Mouse (Mus musculus) layer of hippocampus, adult 2 months (tissue): Measurements from ENCODE around the gene Lyg1. TPM values are rescaled to one million over a fixed set of nuclear protein-coding genes. Genes with fewer than 3 reads are reported as not detected.

Source experiments
- DNase-seq, 2 experiments: peaks; one replicate each; pipeline ENCODE4 v3.0.0; 2022; ENCODE audit warnings: low spot score in 2 of 2
- H3K27ac ChIP-seq: fragments of 200-600 bp; 2 replicates; pipeline ENCODE4 v1.8.1; 2022
- H3K4me3 ChIP-seq: fragments of 200-600 bp; 2 replicates; pipeline ENCODE4 v1.8.1; 2022; ENCODE audit warnings: mild to moderate bottlenecking
- CTCF ChIP-seq: fragments of 200-600 bp; conservative IDR thresholded peaks from 2 replicates; pipeline ENCODE4 v1.8.1; 2022; ENCODE audit warnings: antibody characterized with exemption, mild to moderate bottlenecking, moderate library complexity
- long read RNA-seq, 2 experiments: library from polyadenylated mRNA; stranded (forward); transcript quantifications; one replicate each; pipeline ENCODE4 v2.0.0; 2021; ENCODE audit warnings: borderline mapping rate in 2 of 2
- total RNA-seq, 2 experiments: library from RNA; stranded (reverse); gene quantifications; 2 replicates each; pipeline ENCODE4 v1.2.3; 2021

Gene Lyg1
- total RNA-seq, result not detected
- long read RNA-seq, experiment 1, result 0 reads
- long read RNA-seq, experiment 2, result 0 reads

- no peak for TF ChIP-seq CTCF
- Histone ChIP-seq H3K27ac (no peak within 1 kb of the TSS), H3K4me3 (no peak within 1 kb of the TSS)
- no peak for DNase-seq
Observed at GRCm38 (mm10) chr1:37957659-37958058, at the start of gene Lyg1. Lyg1 (minus strand) TSS chr1:37957759.

GRCm38 (mm10) chr1:38006741-38007140, 49.2 kb upstream of the Lyg1 start:
- no peak overlapping the region for H3K4me3 ChIP-seq
- no peak for TF ChIP-seq CTCF
- no peak overlapping the region for H3K27ac ChIP-seq
- no peak for DNase-seq

GRCm38 (mm10) chr1:38003046-38003445, 45.5 kb upstream of the Lyg1 start:
- DNase-seq, result no peak
- no peak overlapping the region for H3K4me3 ChIP-seq
- no peak for TF ChIP-seq CTCF
- H3K27ac ChIP-seq, result no peak overlapping the region

GRCm38 (mm10) chr1:38001956-38002355, 44.4 kb upstream of the Lyg1 start:
- no peak overlapping the region for H3K4me3 ChIP-seq
- TF ChIP-seq CTCF, result no peak
- H3K27ac ChIP-seq, result no peak overlapping the region
- no peak for DNase-seq

GRCm38 (mm10) chr1:38000844-38001243, 43.3 kb upstream of the Lyg1 start:
- H3K27ac ChIP-seq, result no peak overlapping the region
- H3K4me3 ChIP-seq, result no peak overlapping the region
- TF ChIP-seq CTCF, result no peak
- no peak for DNase-seq

GRCm38 (mm10) chr1:37999552-37999951, 42.0 kb upstream of the Lyg1 start:
- DNase-seq, result no peak
- no peak overlapping the region for H3K27ac ChIP-seq
- no peak for TF ChIP-seq CTCF
- H3K4me3 ChIP-seq, result no peak overlapping the region

- H3K4me3 ChIP-seq, result peak overlapping the region; percentile 90
- no peak for TF ChIP-seq CTCF
- H3K27ac ChIP-seq, result peak overlapping the region; percentile 100
- DNase-seq, result no peak
Observed at GRCm38 (mm10) chr1:37998371-37999199, 41.0 kb upstream of the Lyg1 start.

GRCm38 (mm10) chr1:37997867-37998266, 40.3 kb upstream of the Lyg1 start, which contains the start of the genes Txndc9 and Eif5b:
Txndc9 (minus strand) TSS chr1:37997893.
Eif5b (plus strand) TSS chr1:37998010.
- peak; percentile 95 to 96 for DNase-seq
- TF ChIP-seq CTCF, result peak; percentile 82
- Histone ChIP-seq H3K27ac (peak within 1 kb of the TSS; percentile 100), H3K4me3 (peak within 1 kb of the TSS; percentile 90)

GRCm38 (mm10) chr1:37996877-37997484, 39.4 kb upstream of the Lyg1 start:
- DNase-seq, result peak; percentile 97 to 99
- Histone ChIP-seq H3K27ac (peak overlapping the region; percentile 100), H3K4me3 (peak overlapping the region; percentile 90)
- TF ChIP-seq CTCF, result no peak

- Histone ChIP-seq H3K27ac (peak overlapping the region; percentile 100), H3K4me3 (peak overlapping the region; percentile 90)
- no peak for DNase-seq
- no peak for TF ChIP-seq CTCF
Observed at GRCm38 (mm10) chr1:37996226-37996625, 38.7 kb upstream of the Lyg1 start.

GRCm38 (mm10) chr1:37987856-37988255, 30.3 kb upstream of the Lyg1 start:
- no peak for TF ChIP-seq CTCF
- no peak overlapping the region for H3K27ac ChIP-seq
- DNase-seq, result no peak
- no peak overlapping the region for H3K4me3 ChIP-seq

- peak; percentile 93 for TF ChIP-seq CTCF
- Histone ChIP-seq H3K27ac (no peak overlapping the region), H3K4me3 (no peak overlapping the region)
- DNase-seq, result peak in 1 of 2 experiments; percentile 58
Observed at GRCm38 (mm10) chr1:37985764-37986323, 28.3 kb upstream of the Lyg1 start.

GRCm38 (mm10) chr1:37984326-37984725, 26.8 kb upstream of the Lyg1 start:
- no peak for TF ChIP-seq CTCF
- H3K4me3 ChIP-seq, result no peak overlapping the region
- H3K27ac ChIP-seq, result no peak overlapping the region
- no peak for DNase-seq
